Mouse (Mus musculus) thymus, postnatal 4 days (tissue): ENCODE measurements around the gene Ccdc162.

Experiments
- DNase-seq: peaks from one replicate; pipeline ENCODE4 v3.0.0; 2021

The Ccdc162 gene

GRCm38 (mm10) chr10:41716029-41716897 is at the start of gene Ccdc162:
Ccdc162 (minus strand) TSS chr10:41716634.
- no peak for DNase-seq

- DNase-seq = no peak
Measured at GRCm38 (mm10) chr10:41765586-41765985, 49.2 kb upstream of the Ccdc162 start.

GRCm38 (mm10) chr10:41763741-41764385 is 47.4 kb upstream of the Ccdc162 start:
- no peak for DNase-seq

- no peak for DNase-seq
Measured at GRCm38 (mm10) chr10:41760866-41761265, 44.4 kb upstream of the Ccdc162 start.

GRCm38 (mm10) chr10:41758041-41758440 is 41.6 kb upstream of the Ccdc162 start:
- no peak for DNase-seq

- DNase-seq = no peak
Measured at GRCm38 (mm10) chr10:41757226-41757625, 40.8 kb upstream of the Ccdc162 start.

- peak; percentile 59 for DNase-seq
Measured at GRCm38 (mm10) chr10:41751867-41752480, 35.5 kb upstream of the Ccdc162 start.

- no peak for DNase-seq
Measured at GRCm38 (mm10) chr10:41749306-41749705, 32.9 kb upstream of the Ccdc162 start.

GRCm38 (mm10) chr10:41746554-41746953 is 30.1 kb upstream of the Ccdc162 start:
- no peak for DNase-seq

- DNase-seq = no peak
Measured at GRCm38 (mm10) chr10:41744006-41744405, 27.6 kb upstream of the Ccdc162 start.

- no peak for DNase-seq
Measured at GRCm38 (mm10) chr10:41740221-41740620, 23.8 kb upstream of the Ccdc162 start.

- DNase-seq = no peak
Measured at GRCm38 (mm10) chr10:41737245-41737644, 20.8 kb upstream of the Ccdc162 start.

- no peak for DNase-seq
Measured at GRCm38 (mm10) chr10:41735398-41735797, 19.0 kb upstream of the Ccdc162 start.

- DNase-seq = no peak
Measured at GRCm38 (mm10) chr10:41733214-41733613, 16.8 kb upstream of the Ccdc162 start.

GRCm38 (mm10) chr10:41731932-41732331 is 15.5 kb upstream of the Ccdc162 start:
- no peak for DNase-seq

- no peak for DNase-seq
Measured at GRCm38 (mm10) chr10:41730746-41731145, 14.3 kb upstream of the Ccdc162 start.

- no peak for DNase-seq
Measured at GRCm38 (mm10) chr10:41726215-41726614, 9.8 kb upstream of the Ccdc162 start.

- DNase-seq = no peak
Measured at GRCm38 (mm10) chr10:41719587-41719986, 3.2 kb upstream of the Ccdc162 start.

GRCm38 (mm10) chr10:41715557-41715956 is 877 bp downstream of the Ccdc162 start:
- DNase-seq = no peak

- no peak for DNase-seq
Measured at GRCm38 (mm10) chr10:41711467-41711866, 5.0 kb downstream of the Ccdc162 start.

GRCm38 (mm10) chr10:41710773-41711172 is 5.7 kb downstream of the Ccdc162 start:
- DNase-seq = no peak

GRCm38 (mm10) chr10:41709341-41709740 is 7.1 kb downstream of the Ccdc162 start:
- DNase-seq = no peak

GRCm38 (mm10) chr10:41699669-41700068 is 16.8 kb downstream of the Ccdc162 start:
- no peak for DNase-seq

- DNase-seq = no peak
Measured at GRCm38 (mm10) chr10:41697040-41697439, 19.4 kb downstream of the Ccdc162 start.
